14 mouse cellular contexts compared by ENCODE assay signal in genomic region chr13:90852727-90853630, GRCm38 (mm10). TPM values are rescaled to one million over a fixed set of nuclear protein-coding genes. Genes with fewer than 3 reads are reported as not detected.
"Had no signal": no experiment of that assay in that cellular context is flagged by ENCODE, and none has a peak within 500 bp of the region (broad histone marks: within the 10 kb centered on the region; RNA-seq: fewer than 3 reads in every experiment).

No protein-coding gene starts in this region.

- H3K4me1 ChIP-seq: limb, embryonic 15.5 days; liver, embryonic 12.5 days; midbrain, embryonic 10.5 days; neural tube, embryonic 13.5 days had no signal

- H3K9me3 ChIP-seq: limb, embryonic 15.5 days; liver, embryonic 12.5 days; midbrain, embryonic 10.5 days; neural tube, embryonic 13.5 days had no signal

- ATAC-seq: liver, embryonic 12.5 days; midbrain, embryonic 16.5 days had no signal

- H3K4me3 ChIP-seq: limb, embryonic 15.5 days; liver, embryonic 12.5 days; midbrain, embryonic 10.5 days; neural tube, embryonic 13.5 days had no signal

- H3K4me2 ChIP-seq: limb, embryonic 15.5 days; liver, embryonic 12.5 days; lung, embryonic 14.5 days; neural tube, embryonic 13.5 days had no signal

- DNase-seq: layer of hippocampus, adult 9-11 months; layer of hippocampus, postnatal 36 days; lung, embryonic 14.5 days; lung, postnatal 10 days; lung, postnatal 4 days; right cerebral cortex, postnatal 14 days; thymus, postnatal 4 days had no signal

- H3K27me3 ChIP-seq: limb, embryonic 15.5 days; neural tube, embryonic 13.5 days had no signal

- H3K36me3 ChIP-seq: limb, embryonic 15.5 days; liver, embryonic 12.5 days; midbrain, embryonic 10.5 days; neural tube, embryonic 13.5 days had no signal

- H3K27ac ChIP-seq: limb, embryonic 15.5 days; liver, embryonic 12.5 days; midbrain, embryonic 10.5 days; neural tube, embryonic 13.5 days had no signal

- H3K9ac ChIP-seq: limb, embryonic 15.5 days; liver, embryonic 12.5 days; lung, embryonic 14.5 days; neural tube, embryonic 13.5 days had no signal

RNA-seq across cellular contexts. Expression of gene Atp6ap1l, which starts 52.2 kb away (rescaled TPM):
- polyA plus RNA-seq: intestine, embryonic 14.5 days; limb, embryonic 15.5 days; liver, embryonic 12.5 days; lung, embryonic 14.5 days; midbrain, embryonic 10.5 days; stomach, embryonic 16.5 days had no signal
